Mouse (Mus musculus) cerebellum, adult 11 months (tissue): ENCODE measurements around the gene Olfr1026.

Source experiments
- DNase-seq: peaks from one replicate; pipeline ENCODE4 v3.0.0; 2022

Gene Olfr1026

DNA sequence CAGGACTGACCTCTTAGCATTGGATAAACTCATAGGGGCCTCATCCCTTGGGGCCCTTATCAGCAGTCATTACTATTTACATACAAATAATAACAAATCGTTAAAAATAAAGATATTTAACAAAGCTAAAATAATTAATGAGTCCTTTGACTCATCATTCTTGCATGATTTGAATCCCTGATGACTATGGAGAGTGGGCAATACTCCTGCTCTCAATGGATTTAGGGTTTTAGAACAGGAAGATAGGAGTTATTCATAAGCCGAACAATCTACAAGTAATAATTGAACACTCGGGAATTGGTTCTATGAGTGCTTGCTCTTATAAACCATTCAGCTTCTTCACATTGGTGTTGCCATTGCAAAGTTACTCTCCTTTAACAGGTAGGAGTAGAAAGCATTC is at the start of gene Olfr1026:
Olfr1026 (plus strand) TSS at position 301 of the 400 bp plus-strand sequence.
- DNase-seq = no peak

DNA sequence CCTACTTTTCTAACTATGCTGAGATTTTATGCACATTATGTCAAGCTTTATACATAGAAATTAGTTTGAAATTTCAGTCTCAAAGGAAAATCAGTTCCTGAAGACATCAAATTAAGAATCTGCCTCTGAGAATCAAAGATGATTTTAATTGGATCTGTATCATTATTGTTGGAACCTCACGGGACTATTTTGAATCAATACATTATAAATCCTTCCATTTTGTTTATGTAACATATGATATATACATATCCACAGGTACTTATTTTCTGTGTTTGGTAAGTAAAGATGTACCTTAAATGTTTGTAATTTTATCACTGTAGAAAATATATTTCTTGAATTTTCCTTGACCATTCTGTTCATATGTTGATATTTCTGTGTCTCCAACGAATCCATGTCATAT is 36.0 kb upstream of the Olfr1026 start, which contains the start of gene Olfr1023:
Olfr1023 (plus strand) TSS at position 301 of the 400 bp plus-strand sequence.
- DNase-seq = no peak

DNA sequence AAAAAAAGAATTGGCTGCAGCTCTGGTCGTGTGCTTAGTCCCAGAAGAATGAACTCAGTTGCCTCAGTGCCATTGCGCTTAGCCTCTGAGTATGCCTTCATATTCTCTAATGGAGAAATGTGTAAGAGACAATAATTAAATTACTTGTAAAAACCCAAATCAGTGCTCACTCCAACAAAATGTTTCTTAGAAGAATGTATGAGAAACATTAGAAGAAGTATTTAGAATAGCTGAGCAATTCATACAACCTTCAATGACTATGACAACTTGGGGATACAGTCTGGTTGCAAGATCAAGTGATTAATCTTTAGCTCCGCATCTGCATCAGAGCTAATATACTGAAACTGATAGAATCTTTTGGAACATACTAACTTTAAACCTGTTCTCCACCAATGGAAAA is 16.4 kb upstream of the Olfr1026 start, which contains the start of gene Olfr1024:
Olfr1024 (minus strand) TSS at position 101 of the 400 bp plus-strand sequence.
- DNase-seq = no peak

DNA sequence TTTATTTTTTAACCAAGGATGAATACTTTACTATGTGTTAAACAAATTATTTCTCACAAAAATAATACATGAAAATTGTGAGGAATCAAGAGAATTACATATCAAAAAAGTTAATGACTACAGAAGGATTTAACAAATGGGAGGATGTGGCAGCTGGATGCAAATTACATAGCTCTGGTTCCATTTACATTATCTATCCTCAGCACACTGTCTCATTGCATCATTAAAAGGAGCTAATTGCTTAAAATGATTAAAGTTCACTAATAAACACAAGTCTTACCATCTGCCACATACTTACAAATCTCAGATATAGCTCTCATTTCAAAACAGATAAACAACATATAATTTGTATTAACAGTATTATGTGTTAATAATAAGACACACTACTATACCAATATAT is 8.2 kb upstream of the Olfr1026 start:
- no peak for DNase-seq

DNA sequence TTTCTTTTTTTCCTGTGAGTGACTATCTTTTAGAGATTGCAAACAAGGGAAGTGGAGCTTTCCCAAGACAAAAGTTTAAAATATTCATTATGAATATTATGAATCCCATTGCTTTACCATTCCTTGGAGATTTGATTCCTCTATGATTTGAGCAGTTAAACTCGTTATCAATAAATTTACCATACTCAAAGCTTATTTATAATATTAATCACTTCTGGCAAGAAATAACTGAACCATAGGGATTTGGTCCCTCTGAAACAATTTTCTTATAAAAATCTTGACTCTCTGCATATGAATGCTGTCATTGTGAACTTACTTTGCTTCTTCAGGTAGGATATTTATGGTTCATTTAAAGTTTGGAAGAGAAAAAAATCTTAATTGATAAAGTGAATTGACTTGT is 6.5 kb upstream of the Olfr1026 start, which contains the start of gene Olfr1025-ps1:
Olfr1025-ps1 (plus strand) TSS at position 301 of the 400 bp plus-strand sequence.
- DNase-seq = no peak

DNA sequence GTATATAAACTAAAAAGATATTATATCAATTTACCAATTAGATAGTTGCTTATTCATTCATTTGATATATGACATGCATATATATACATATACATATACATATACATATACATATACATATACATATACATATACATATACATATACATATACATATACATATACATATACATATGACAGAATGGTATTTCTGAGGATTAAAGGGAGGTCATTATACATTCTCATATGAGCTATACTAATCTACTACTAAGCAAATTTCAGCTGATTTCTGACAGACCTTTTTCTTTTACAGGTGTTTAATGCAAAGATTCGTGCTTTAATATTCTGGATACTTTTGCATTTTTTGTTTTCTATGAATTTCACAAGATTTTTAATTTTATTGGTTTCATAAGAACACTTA is 28.8 kb downstream of the Olfr1026 start, which contains the start of gene Olfr1028:
Olfr1028 (plus strand) TSS at position 301 of the 400 bp plus-strand sequence.
- no peak for DNase-seq

DNA sequence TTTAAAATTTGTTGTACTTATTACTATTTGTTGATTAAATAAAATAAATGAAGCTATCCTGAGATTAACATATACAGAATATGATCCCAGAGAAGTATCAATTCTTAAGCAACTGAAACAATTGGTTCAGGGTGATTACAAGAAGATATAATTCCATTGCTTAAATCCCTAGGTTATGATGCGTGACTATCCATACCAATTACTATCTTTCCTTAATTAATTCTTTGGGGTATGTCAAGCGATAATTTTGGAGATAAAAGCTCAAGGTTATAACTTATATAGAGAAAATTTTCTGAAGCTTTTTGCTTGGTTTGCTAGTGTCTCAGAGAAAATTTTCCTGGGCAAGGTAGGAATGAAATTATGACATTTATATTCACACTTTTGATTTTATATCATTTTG is 52.2 kb downstream of the Olfr1026 start, which contains the start of gene Olfr1029:
Olfr1029 (plus strand) TSS at position 301 of the 400 bp plus-strand sequence.
- DNase-seq = no peak
